Mouse (Mus musculus) lung, postnatal 4 days (tissue): ENCODE measurements around the gene Ythdf2.
"Not testable (repeated sequence)": the region's sequence is repeated elsewhere in the genome, so short reads cannot be mapped to it uniquely, and the experiment has no call there.

Experiments used
- DNase-seq, 2 experiments: peaks; one replicate each; pipeline ENCODE4 v3.0.0; 2021

The Ythdf2 gene

DNA sequence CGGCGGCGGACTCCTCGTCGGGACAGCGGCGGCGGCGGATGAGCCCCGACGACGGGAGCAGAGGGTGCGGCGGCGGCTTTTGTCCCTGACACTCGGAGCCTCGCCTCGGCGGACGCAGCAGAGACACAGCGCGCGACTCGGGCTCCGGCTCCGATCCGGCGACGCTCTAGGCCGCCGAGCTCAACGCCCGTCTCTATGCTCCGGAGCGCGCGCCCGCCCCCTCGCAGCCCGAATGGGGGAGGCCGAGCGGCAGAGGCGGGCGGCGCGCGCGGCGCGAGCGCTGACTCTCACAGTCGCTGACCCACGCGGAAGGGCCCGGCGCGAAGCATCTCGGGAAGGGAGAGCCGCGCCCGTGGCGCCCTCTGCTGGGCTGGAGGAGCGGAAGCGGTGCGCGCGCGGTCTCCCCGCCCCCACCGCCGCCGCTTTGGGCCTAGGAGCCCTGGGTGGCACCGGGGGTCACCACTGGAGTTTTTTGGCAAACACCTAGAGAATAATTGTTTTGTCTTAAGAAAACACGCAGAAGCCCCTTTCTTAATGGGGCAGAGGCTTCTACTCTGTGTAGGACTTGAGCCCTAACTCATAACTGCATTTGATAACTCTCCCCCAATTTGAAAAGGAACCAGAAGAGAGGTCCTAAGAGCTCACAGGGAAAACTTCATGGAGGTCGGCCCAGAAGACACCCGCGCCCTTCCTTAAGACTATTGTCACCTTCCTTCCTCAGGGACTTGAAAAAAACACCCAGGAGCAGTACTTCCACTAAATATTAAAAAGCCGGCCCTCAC is at the start of gene Ythdf2:
TSS of gene Ythdf2 (minus strand) at position 351 of the 782 bp plus-strand sequence.
- peak; percentile 99 for DNase-seq

- DNase-seq: peak; percentile 70 to 87
These were observed 48.6 kb upstream of the Ythdf2 start for GRCm38 (mm10) chr4:132260404-132261379.

DNA sequence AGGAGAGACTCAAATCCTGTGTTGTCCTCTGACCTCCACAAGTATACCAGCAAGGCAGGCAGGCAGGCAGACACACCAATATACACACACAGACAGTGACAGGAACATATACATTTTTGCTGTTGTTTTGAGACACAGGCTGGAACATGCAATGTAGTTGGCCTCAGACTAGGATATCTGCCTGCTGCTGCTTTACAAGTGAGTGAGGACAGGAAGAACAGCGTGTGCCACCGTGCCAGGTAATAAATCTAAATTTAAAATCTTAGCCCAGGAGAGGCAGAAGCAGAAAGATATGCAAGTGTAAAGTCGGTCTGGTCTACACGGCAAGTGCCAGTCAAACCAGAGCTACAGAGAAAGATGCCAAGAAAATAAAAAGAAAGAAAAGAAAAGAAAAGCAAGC is 47.1 kb upstream of the Ythdf2 start:
- no peak for DNase-seq

DNA sequence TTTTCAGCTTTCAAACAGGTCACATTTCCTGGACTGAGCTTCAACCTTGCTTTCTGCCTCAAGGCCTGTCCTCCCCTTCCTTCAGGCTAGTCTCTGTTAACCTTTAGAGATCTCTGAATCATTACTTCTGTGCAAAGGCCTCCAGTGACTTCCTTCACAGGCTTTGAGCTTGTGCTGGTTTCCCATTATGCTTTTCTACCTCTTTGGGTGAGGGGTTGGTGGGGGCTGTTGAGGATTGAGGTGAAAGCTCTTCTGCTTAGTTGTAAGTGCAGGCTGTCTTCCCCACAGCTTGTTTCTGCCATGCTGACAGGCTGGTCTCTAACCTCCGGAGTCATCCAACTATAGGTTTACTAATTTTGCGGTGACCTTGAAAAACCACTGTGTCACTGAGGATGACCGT is 44.3 kb upstream of the Ythdf2 start:
- DNase-seq: no peak

GRCm38 (mm10) chr4:132254986-132255385 is 42.9 kb upstream of the Ythdf2 start:
- no peak for DNase-seq

DNA sequence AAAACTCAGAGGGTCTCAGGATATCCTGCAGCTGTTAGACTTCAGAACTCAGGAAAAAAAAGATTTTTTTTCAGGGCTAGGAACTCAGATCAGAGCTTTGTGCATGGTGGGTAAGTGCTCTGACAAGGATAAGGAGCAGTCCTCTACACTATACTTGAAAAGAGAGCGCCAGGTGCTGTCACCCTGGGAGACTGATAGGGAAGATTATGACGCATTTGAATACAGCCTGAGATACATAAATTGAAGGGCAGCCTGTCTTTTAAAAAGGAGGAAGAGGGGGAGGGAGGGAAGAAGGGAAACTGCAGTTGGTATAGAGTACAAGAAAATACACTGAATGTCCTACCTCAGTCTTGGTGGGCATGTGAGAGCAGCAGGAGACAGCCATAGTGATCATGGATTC is 41.5 kb upstream of the Ythdf2 start:
- no peak for DNase-seq

- no peak for DNase-seq
These were observed 41.0 kb upstream of the Ythdf2 start for GRCm38 (mm10) chr4:132253128-132253527.

DNA sequence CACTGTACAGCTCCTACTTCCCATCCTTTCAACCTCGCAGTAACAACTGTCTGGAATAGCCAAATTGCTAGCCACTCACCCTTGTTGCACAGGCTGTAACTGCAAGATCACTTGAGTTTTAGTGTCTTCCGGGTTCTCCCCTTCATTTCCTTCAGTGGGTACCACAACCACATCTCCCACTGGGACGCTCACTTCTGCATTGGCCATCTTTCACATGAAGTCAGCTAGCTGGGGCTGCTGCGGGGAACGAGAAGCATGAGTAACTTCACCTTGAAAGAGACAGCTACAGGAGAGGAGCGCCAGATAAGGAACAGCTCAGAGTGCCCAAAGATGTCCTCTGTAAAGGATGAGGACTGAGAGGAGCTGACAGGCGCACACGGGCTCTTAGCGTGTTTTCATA is 39.5 kb upstream of the Ythdf2 start:
- no peak for DNase-seq

GRCm38 (mm10) chr4:132247451-132247997 is 35.4 kb upstream of the Ythdf2 start:
- DNase-seq: peak; percentile 46 to 70

GRCm38 (mm10) chr4:132245643-132246042 is 33.5 kb upstream of the Ythdf2 start:
- DNase-seq: no peak

DNA sequence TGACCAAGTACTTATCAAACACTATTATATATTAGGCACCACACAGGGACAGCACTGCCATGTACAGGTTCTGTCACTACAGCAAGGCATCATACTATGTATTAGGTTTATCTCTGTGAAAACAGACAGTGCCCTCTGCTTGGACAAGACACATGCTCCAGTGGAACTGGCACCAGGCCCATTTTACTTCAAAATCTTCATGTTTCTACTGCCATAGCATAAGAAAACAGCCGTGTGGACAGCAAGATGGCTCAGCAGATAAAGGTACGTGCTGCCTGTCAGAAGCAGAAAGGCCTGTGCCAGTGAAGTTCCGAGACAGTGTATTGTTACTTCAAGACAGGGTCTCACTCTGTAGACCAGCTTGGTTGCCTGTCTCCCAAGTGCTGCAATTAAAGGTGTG is 29.1 kb upstream of the Ythdf2 start:
- DNase-seq: no peak

GRCm38 (mm10) chr4:132240367-132240766 is 28.3 kb upstream of the Ythdf2 start:
- DNase-seq: no peak

DNA sequence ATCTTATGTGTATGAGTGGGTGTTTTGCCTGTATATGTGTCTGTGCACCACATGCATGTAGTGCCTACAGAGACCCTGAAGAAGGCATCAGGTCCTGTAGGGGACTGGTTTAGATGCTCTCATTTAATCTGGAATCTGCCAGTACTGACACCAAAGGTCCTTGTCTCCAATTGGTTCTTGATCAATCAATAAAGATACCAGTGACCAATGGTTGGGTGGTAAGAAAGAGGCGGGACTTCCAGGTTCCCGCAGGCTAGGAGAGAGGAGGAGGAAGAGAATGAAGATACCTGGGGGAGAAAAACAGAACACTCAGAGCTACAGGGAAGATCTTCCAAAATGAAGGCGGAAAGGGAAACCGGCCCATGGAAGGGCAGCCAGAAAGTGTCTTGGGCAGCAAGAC is 26.3 kb upstream of the Ythdf2 start:
- no peak for DNase-seq

- DNase-seq: no peak
These were observed 22.6 kb upstream of the Ythdf2 start for GRCm38 (mm10) chr4:132234710-132235109.

DNA sequence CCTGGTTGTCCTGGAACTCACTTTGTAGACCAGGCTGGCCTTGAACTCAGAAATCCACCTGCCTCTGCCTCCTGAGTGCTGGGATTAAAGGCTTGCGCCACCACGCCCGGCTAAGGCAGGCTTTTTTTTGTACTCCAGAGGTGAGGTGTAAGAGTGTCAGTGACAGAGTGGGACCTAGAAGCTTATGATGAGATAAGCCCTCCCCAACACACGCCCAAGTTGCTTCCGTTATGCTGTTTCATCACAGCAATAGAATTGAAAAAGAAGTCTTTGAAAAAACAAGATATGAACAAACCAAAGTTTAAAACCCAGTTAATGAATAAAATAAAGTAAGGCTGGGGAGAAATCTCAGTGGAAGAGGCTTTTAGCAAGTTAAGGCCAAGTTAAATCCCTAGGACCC is 18.3 kb upstream of the Ythdf2 start:
- DNase-seq: no peak

DNA sequence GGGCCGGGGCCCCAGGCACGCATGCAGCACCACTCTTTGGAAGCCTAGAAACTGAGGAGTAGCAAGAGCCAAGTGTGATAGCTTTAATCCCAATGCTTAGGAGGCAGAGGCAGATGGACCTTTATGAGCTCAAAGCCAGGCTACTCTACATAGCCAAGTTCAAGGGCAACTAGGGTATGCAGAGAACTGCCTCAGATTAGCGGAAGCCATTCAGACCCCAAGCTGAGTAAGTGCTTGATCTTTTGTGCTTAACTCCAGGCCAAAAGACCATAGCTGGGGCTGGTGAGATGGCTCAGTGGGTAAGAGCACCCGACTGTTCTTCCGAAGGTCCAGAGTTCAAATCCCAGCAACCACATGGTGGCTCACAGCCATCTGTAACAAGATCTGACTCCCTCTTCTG is 9.9 kb upstream of the Ythdf2 start:
- not testable (repeated sequence) for DNase-seq

DNA sequence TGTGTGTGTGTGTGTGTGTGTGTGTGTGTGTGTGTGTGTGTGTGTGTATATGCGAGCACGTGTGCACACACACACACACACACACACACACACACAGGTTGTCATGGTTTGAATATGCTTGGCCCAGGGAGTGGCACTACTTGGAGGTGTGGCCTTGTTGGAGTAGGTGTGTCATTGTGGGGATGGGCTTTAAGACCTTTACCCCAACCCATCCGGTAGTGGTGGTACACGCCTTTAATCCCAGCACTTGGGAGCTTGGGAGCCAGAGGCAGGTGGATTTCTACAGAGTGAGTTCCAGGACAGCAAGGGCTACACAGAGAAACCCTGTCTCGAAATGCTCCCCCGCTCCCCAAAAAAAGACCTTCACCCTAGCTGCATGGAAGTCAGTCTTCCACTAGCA is 6.3 kb upstream of the Ythdf2 start:
- not testable (repeated sequence) for DNase-seq

DNA sequence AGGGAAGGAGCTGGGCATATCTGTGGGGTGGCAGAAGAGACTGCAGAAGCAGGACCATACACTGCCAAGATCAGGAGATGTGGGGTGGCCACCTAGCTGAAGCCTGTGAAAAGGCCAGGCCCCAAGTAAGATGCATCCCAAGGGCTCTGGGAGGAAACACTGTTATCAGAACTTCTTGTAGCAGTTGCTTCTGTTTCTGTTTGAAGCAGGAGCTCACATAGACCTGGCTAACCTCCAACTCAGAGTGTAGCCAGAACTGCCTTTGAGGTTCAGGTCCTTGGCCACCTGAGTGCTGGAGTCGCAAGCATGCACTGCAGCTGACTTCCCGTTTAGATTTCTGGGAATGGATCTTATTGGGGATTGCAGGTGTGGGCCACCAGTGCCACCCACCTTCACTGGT is 5.7 kb upstream of the Ythdf2 start:
- peak in 1 of 2 experiments; percentile 32 for DNase-seq

GRCm38 (mm10) chr4:132216602-132217001 is 4.5 kb upstream of the Ythdf2 start:
- DNase-seq: no peak

GRCm38 (mm10) chr4:132214847-132215246 is 2.7 kb upstream of the Ythdf2 start:
- peak; percentile 50 to 65 for DNase-seq

DNA sequence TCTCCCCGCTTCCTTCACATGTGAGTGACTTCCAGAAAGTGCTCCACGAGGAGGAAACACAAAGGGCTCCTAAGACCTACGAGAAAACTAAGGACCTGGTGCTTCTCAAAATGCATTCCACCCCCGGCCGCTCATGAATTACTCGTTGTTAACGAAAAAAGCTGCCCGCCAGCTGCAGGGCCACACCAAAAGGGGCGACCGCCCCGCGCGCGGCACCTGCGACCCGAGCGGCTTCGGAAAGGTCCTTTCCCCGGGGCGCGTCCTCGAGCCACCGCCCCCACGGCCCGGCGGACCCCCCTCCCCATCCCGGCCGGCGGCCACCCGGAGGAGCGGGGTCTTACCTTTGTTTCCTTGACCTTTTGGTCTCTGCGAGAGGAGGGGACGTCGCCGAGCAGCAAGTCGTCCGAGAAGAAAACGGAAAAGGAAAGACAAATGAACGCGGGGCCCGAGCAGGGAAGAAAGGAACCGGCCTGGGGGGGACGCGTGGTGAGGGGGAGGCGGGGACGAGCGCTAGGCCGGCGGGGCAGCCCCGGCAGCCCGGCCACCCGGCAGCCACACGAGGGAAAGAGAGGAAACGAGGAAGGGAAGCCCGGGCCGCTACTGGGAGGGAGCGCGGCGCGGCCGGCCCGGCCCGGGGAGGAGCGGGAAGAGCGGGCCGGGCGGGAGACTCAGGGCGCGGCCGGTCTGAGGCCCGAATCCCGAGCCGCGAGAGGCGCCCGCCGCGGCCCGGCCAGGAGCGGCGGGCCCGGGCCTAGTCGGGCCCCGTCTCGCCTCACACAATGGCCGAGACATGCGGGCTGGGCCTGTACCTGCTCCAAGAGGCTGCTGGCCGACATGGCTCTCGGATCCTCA is 786 bp downstream of the Ythdf2 start:
- DNase-seq: peak in 1 of 2 experiments; percentile 47

DNA sequence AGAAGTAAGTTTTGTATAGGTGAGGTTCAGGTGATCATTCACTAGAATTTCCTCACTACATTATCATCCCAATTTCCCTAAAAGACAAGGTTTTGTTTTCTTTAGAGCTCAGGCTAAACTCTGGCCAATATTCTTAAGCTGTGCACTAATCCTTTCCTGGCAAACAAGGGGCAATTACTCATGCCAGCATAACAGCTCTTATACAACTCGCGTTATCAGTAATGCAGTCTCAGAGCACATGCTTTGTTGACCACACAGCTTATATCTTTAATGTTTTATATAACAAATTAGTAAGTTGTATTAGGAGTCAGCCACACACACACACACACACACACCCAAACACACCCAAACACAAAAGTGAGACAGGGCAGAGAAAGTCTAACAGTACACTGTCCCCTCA is 1.8 kb downstream of the Ythdf2 start:
- DNase-seq: no peak

DNA sequence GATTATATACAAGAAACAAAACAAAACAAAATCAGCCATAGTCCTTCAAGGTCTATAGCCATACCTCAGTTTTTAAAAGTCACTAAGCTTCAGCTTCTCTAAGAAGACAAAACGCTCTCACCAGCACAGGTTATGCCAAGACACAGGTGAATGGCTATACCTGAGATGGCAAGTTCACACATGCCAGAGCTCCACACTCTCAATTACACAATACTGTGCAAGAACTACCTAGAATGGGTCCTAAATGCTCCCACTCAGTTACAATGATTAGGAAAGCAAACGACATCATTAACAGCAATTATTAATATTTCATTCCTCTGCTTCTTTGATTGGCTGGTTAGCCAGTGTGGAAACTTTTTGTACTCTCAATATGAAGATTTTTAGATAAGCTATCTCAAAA is 2.8 kb downstream of the Ythdf2 start:
- no peak for DNase-seq
